In the genomic region with DNA sequence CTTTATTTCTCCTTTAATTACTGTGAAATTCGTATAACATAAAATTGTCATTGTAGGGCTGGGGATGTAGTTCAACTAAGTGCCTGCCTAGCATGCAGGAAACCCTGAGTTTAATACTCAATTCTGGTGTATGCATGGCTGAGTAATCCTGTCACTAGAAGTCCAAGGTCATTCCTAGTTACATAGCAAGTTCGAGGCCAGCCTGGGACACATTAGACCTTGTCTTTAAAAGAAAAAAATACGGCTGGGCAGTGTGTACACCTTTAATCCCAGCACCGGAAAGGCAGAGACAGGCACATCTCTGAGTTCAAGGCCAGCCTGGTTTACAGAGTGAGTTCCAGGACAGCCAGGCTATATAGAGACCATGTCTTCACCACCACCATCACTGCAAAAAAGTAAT, we compare ENCODE assay signal across 8 mouse cellular contexts. TPM values are rescaled to one million over a fixed set of nuclear protein-coding genes. Genes with fewer than 3 reads are reported as not detected.
DNase-seq lines count a peak whose midpoint lies in the region; ATAC-seq and TF ChIP-seq lines count a peak whose summit lies in the region.

No protein-coding gene starts in this region.

- TF ChIP-seq EP300 in heart, adult 2 months (IDR thresholded peaks at IDR 0.05; ENCODE audit: insufficient read depth, low read depth, low read length) = no peak

- peak overlapping the region; percentile 99 for H3K4me3 ChIP-seq in heart, adult 2 months
- peak overlapping the region; percentile 91 for H3K4me3 ChIP-seq in G1E (ENCODE audit: low read depth, low read length)
- H3K4me3 ChIP-seq in forebrain, postnatal 0 days (ENCODE audit: low read depth, low read length) = peak overlapping the region; percentile 63
- H3K4me3 ChIP-seq in liver, embryonic 16.5 days (ENCODE audit: low read depth, low read length) = peak overlapping the region; percentile 87

- H3K4me2 ChIP-seq in forebrain, postnatal 0 days (ENCODE audit: low read depth) = peak overlapping the region; percentile 81
- H3K4me2 ChIP-seq in liver, embryonic 16.5 days (ENCODE audit: low read depth, low read length) = peak overlapping the region; percentile 100

- intact Hi-C loops in heart, adult 2 months (cut with DNase I) = loop anchor here (5.0 kb wide), 1 partner anchor 310 kb away; a partner anchor contains a TSS
- intact Hi-C loops in left cerebral cortex, postnatal 25 days (cut with DNase I) = loop anchor here (5.0 kb wide), 1 partner anchor 510 kb away; no protein-coding TSS in a partner anchor

- TF ChIP-seq POLR2A in heart, adult 2 months (IDR thresholded peaks at IDR 0.05; ENCODE audit: insufficient read depth, low read depth, low read length) = no peak

- DNase-seq in heart, adult 2 months = no peak
- no peak for DNase-seq in heart, postnatal 4 days
- DNase-seq in G1E (ENCODE audit: low spot score) = no peak
- no peak for DNase-seq in forebrain, postnatal 0 days
- DNase-seq in embryo, embryonic 10.5 days (ENCODE audit: low spot score) = no peak
- DNase-seq in ovary, postnatal 14 days (ENCODE audit: low spot score) = no peak
- no peak for DNase-seq in left cerebral cortex, postnatal 25 days (ENCODE audit: low spot score in 2 of 2)

- 51% methylated on average over 4 of the region's 4 CpGs for WGBS in heart, adult 2 months
- WGBS in forebrain, postnatal 0 days = 61% methylated on average over 4 of the region's 4 CpGs
- WGBS in liver, embryonic 16.5 days (ENCODE audit: insufficient replicate concordance) = 43% methylated on average over 4 of the region's 4 CpGs

- peak overlapping the region; percentile 90 for H3K27ac ChIP-seq in heart, adult 2 months
- H3K27ac ChIP-seq in forebrain, postnatal 0 days (ENCODE audit: low read depth, low read length) = peak overlapping the region; percentile 82
- peak overlapping the region; percentile 89 for H3K27ac ChIP-seq in liver, embryonic 16.5 days (ENCODE audit: low read length)

- no peaks in the 10 kb centered on the region for H3K27me3 ChIP-seq in heart, adult 2 months (ENCODE audit: control insufficient read depth, insufficient read depth, low read length)
- no peaks in the 10 kb centered on the region for H3K27me3 ChIP-seq in G1E (ENCODE audit: insufficient read depth, low read length)
- H3K27me3 ChIP-seq in forebrain, postnatal 0 days (ENCODE audit: insufficient read depth, low read length) = no peaks in the 10 kb centered on the region
- H3K27me3 ChIP-seq in liver, embryonic 16.5 days (ENCODE audit: control insufficient read depth, insufficient read depth, low read depth, low read length) = no peaks in the 10 kb centered on the region

- no peaks in the 10 kb centered on the region for H3K79me2 ChIP-seq in heart, adult 2 months (replicated peaks; ENCODE audit: control insufficient read depth, insufficient read depth, low read length)

- peaks cover 3% of the 10 kb centered on the region for H3K9me3 ChIP-seq in G1E (replicated peaks)
- H3K9me3 ChIP-seq in forebrain, postnatal 0 days (ENCODE audit: low read length) = no peaks in the 10 kb centered on the region
- H3K9me3 ChIP-seq in liver, embryonic 16.5 days (replicated peaks; ENCODE audit: control insufficient read depth, low read length) = no peaks in the 10 kb centered on the region

- TF ChIP-seq CTCF in heart, adult 2 months (IDR thresholded peaks at IDR 0.05) = no peak
- TF ChIP-seq CTCF in G1E (IDR thresholded peaks at IDR 0.05; ENCODE audit: low read depth, low read length) = no peak
- TF ChIP-seq CTCF in forebrain, postnatal 0 days (IDR thresholded peaks at IDR 0.05; ENCODE audit: low read depth) = no peak

- no peak overlapping the region; the same call in 1 of the 2 replicates for H3K9ac ChIP-seq in heart, adult 2 months (ENCODE audit: low read depth, low read length)
- H3K9ac ChIP-seq in forebrain, postnatal 0 days = peak overlapping the region; percentile 79
- peak overlapping the region; percentile 66 for H3K9ac ChIP-seq in liver, embryonic 16.5 days (ENCODE audit: low read depth, low read length)

- H3K4me1 ChIP-seq in heart, adult 2 months (ENCODE audit: control insufficient read depth, insufficient read depth, low read length) = peaks cover 4% of the 10 kb centered on the region
- H3K4me1 ChIP-seq in G1E (ENCODE audit: insufficient read depth, low read depth, low read length) = peaks cover 80% of the 10 kb centered on the region
- peaks cover 15% of the 10 kb centered on the region; the same call in 1 of the 2 replicates for H3K4me1 ChIP-seq in forebrain, postnatal 0 days (ENCODE audit: insufficient read depth)
- peaks cover 76% of the 10 kb centered on the region for H3K4me1 ChIP-seq in liver, embryonic 16.5 days (ENCODE audit: control insufficient read depth, low read depth, low read length)

- no peak for ATAC-seq in G1E (ENCODE audit: extremely low read depth, insufficient number of reproducible peaks, low FRiP score, poor library complexity, severe bottlenecking)
- no peak for ATAC-seq in forebrain, postnatal 0 days
- ATAC-seq in liver, embryonic 16.5 days (ENCODE audit: low read depth) = no peak

- no peaks in the 10 kb centered on the region for H3K36me3 ChIP-seq in heart, adult 2 months (ENCODE audit: control insufficient read depth, insufficient read depth, low read length)
- peaks cover 7% of the 10 kb centered on the region for H3K36me3 ChIP-seq in G1E (replicated peaks)
- no peaks in the 10 kb centered on the region for H3K36me3 ChIP-seq in forebrain, postnatal 0 days (ENCODE audit: insufficient read depth)
- no peaks in the 10 kb centered on the region for H3K36me3 ChIP-seq in liver, embryonic 16.5 days (ENCODE audit: control insufficient read depth, insufficient read depth)

RNA-seq across cellular contexts. Expression of a gene that starts 6.4 kb away (rescaled TPM):
- total RNA-seq in heart, adult 2 months (2021) = 10 to 100 TPM; 11.6 to 13.1 TPM
- 30.5 and 35.8 TPM in 2 replicates for polyA plus RNA-seq in heart, adult 2 months (2012; rRNA removed)
- total RNA-seq in heart, postnatal 4 days (2021) = 10 to 100 TPM; 12.5 to 12.7 TPM
- 19.4 and 24.1 TPM in 2 replicates for total RNA-seq in G1E (2014; fragmentation: Nextera tagmentation)
- total RNA-seq in G1E (2017) = 126 and 146 TPM in 2 replicates
- polyA plus RNA-seq in G1E (2012) = 15.8 and 20.2 TPM in 2 replicates
- total RNA-seq in forebrain, postnatal 0 days (2014; rRNA removed) = 18.9 and 22.8 TPM in 2 replicates
- 16.0 and 17.9 TPM in 2 replicates for polyA plus RNA-seq in forebrain, postnatal 0 days (2015; fragmentation: Nextera tagmentation; extraction: Ambion mirVana)
- 32.2 and 37.0 TPM in 2 replicates for polyA plus RNA-seq in liver, embryonic 16.5 days (2015; fragmentation: Nextera tagmentation; extraction: Ambion mirVana)
- total RNA-seq in left cerebral cortex, postnatal 25 days (2021) = 10 to 100 TPM; 18.1 to 21.6 TPM

RNA-seq across cellular contexts. Expression of a gene that starts 57.5 kb away (rescaled TPM):
- 100 to 1,000 TPM; 783 to 919 TPM for total RNA-seq in heart, adult 2 months (2021)
- polyA plus RNA-seq in heart, adult 2 months (2012; rRNA removed) = 468 and 899 TPM in 2 replicates
- total RNA-seq in heart, postnatal 4 days (2021) = 100 to 1,000 TPM; 232 to 252 TPM
- 3.6 and 4.4 TPM in 2 replicates for total RNA-seq in G1E (2014; fragmentation: Nextera tagmentation)
- total RNA-seq in G1E (2017) = 4.0 and 4.3 TPM in 2 replicates
- 4.6 and 6.2 TPM in 2 replicates for polyA plus RNA-seq in G1E (2012)
- 1.8 and 3.2 TPM in 2 replicates for total RNA-seq in forebrain, postnatal 0 days (2014; rRNA removed)
- 7.1 and 7.3 TPM in 2 replicates for polyA plus RNA-seq in forebrain, postnatal 0 days (2015; fragmentation: Nextera tagmentation; extraction: Ambion mirVana)
- polyA plus RNA-seq in liver, embryonic 16.5 days (2015; fragmentation: Nextera tagmentation; extraction: Ambion mirVana) = 37.0 and 43.7 TPM in 2 replicates
- 10 to 100 TPM; 40.4 to 45.6 TPM for total RNA-seq in left cerebral cortex, postnatal 25 days (2021)
